Mouse (Mus musculus): ENCODE results near the gene Selenof. TPM values are rescaled to one million over a fixed set of nuclear protein-coding genes. Genes with fewer than 3 reads are reported as not detected.

Gene Selenof
- polyA plus RNA-seq, 1 experiment from 2014 or later, result 272 TPM

- peaks cover 3% of the 10 kb centered on the region; the same call in 1 of the 2 replicates for H3K9me3 ChIP-seq (replicated peaks; ENCODE audit: control insufficient read depth, low read length)
- 76% methylated on average over 6 of the region's 6 CpGs for WGBS (ENCODE audit: insufficient replicate concordance)
- peaks cover 17% of the 10 kb centered on the region for H3K4me1 ChIP-seq (ENCODE audit: control insufficient read depth, low read depth, low read length)
- no peak overlapping the region for H3K27ac ChIP-seq (ENCODE audit: low read length)
- no peaks in the 10 kb centered on the region for H3K27me3 ChIP-seq (ENCODE audit: control insufficient read depth, insufficient read depth, low read depth, low read length)
- no peaks in the 10 kb centered on the region for H3K36me3 ChIP-seq (ENCODE audit: control insufficient read depth, insufficient read depth)
- H3K4me3 ChIP-seq (ENCODE audit: low read depth, low read length), result no peak overlapping the region
- H3K4me2 ChIP-seq (ENCODE audit: low read depth, low read length), result no peak overlapping the region
- H3K9ac ChIP-seq (ENCODE audit: low read depth, low read length), result no peak overlapping the region
- ATAC-seq (ENCODE audit: low read depth), result no peak
Measured at GRCm38 (mm10) chr3:144614277-144614676, 44.2 kb downstream of the Selenof start.

DNA sequence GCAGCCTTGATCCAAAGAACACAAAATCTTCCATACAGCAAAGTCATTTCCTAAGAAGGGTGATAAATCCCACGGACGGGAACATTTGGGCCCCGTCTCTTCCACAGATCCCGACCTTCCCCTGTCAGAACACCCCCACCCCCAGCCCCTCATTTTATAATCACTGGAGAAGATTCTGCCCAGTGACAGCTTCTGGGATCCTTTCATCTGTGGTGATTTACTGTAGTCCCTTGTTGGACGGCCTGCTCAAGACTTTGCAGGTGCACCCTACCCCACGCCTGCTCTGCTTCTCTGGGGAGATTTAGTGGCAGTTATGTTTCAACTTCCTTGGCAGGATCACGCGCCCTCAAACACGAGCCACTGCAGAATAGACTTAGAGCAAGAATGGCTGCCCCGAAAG, 44.6 kb downstream of the Selenof start:
- no peak overlapping the region for H3K27ac ChIP-seq (ENCODE audit: low read length)
- H3K4me3 ChIP-seq (ENCODE audit: low read depth, low read length), result no peak overlapping the region
- ATAC-seq (ENCODE audit: low read depth), result no peak
- no peak overlapping the region for H3K4me2 ChIP-seq (ENCODE audit: low read depth, low read length)
- no peaks in the 10 kb centered on the region for H3K36me3 ChIP-seq (ENCODE audit: control insufficient read depth, insufficient read depth)
- H3K9ac ChIP-seq (ENCODE audit: low read depth, low read length), result no peak overlapping the region
- WGBS (ENCODE audit: insufficient replicate concordance), result 71% methylated on average over 10 of the region's 10 CpGs
- no peaks in the 10 kb centered on the region for H3K27me3 ChIP-seq (ENCODE audit: control insufficient read depth, insufficient read depth, low read depth, low read length)
- H3K4me1 ChIP-seq (ENCODE audit: control insufficient read depth, low read depth, low read length), result peaks cover 17% of the 10 kb centered on the region
- H3K9me3 ChIP-seq (replicated peaks; ENCODE audit: control insufficient read depth, low read length), result peaks cover 3% of the 10 kb centered on the region; the same call in 1 of the 2 replicates

DNA sequence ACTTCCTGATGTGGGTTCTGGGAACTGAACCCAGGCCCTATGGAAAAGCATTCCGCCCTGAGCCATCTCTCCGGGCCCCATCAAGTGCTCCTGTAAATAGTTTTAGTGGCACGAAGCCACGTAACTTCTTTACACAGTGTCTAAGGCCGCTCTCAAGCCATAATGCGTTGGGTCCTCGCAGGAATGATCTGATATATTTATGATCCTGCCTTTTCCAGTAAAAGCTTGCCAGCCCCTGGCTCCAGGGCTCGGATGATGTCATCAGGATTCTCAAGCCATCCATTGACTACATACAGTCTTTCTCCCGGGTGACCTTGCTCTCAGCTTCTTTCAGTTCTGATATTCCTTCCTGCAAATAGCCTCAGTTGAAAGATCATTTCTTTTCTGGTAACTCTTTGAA, 45.4 kb downstream of the Selenof start:
- Histone ChIP-seq H3K4me1 (ENCODE audit: control insufficient read depth, low read depth, low read length) (peaks cover 15% of the 10 kb centered on the region), H3K4me2 (ENCODE audit: low read depth, low read length) (no peak overlapping the region), H3K36me3 (ENCODE audit: control insufficient read depth, insufficient read depth) (no peaks in the 10 kb centered on the region), H3K9me3 (replicated peaks; ENCODE audit: control insufficient read depth, low read length) (peaks cover 3% of the 10 kb centered on the region; the same call in 1 of the 2 replicates), H3K9ac (ENCODE audit: low read depth, low read length) (no peak overlapping the region), H3K27ac (ENCODE audit: low read length) (no peak overlapping the region), H3K27me3 (ENCODE audit: control insufficient read depth, insufficient read depth, low read depth, low read length) (no peaks in the 10 kb centered on the region), H3K4me3 (ENCODE audit: low read depth, low read length) (no peak overlapping the region)
- WGBS (ENCODE audit: insufficient replicate concordance), result 85% methylated on average over 9 of the region's 9 CpGs
- ATAC-seq (ENCODE audit: low read depth), result no peak

GRCm38 (mm10) chr3:144616654-144617425, 46.7 kb downstream of the Selenof start:
- no peak overlapping the region for H3K4me3 ChIP-seq (ENCODE audit: low read depth, low read length)
- no peak overlapping the region for H3K9ac ChIP-seq (ENCODE audit: low read depth, low read length)
- H3K27ac ChIP-seq (ENCODE audit: low read length), result no peak overlapping the region
- H3K4me2 ChIP-seq (ENCODE audit: low read depth, low read length), result no peak overlapping the region
- 53% methylated on average over 8 of the region's 8 CpGs for WGBS (ENCODE audit: insufficient replicate concordance)
- ATAC-seq (ENCODE audit: low read depth), result peak; percentile 70
- H3K4me1 ChIP-seq (ENCODE audit: control insufficient read depth, low read depth, low read length), result peaks cover 5% of the 10 kb centered on the region
- H3K27me3 ChIP-seq (ENCODE audit: control insufficient read depth, insufficient read depth, low read depth, low read length), result no peaks in the 10 kb centered on the region
- no peaks in the 10 kb centered on the region for H3K36me3 ChIP-seq (ENCODE audit: control insufficient read depth, insufficient read depth)
- H3K9me3 ChIP-seq (replicated peaks; ENCODE audit: control insufficient read depth, low read length), result peaks cover 3% of the 10 kb centered on the region; the same call in 1 of the 2 replicates

DNA sequence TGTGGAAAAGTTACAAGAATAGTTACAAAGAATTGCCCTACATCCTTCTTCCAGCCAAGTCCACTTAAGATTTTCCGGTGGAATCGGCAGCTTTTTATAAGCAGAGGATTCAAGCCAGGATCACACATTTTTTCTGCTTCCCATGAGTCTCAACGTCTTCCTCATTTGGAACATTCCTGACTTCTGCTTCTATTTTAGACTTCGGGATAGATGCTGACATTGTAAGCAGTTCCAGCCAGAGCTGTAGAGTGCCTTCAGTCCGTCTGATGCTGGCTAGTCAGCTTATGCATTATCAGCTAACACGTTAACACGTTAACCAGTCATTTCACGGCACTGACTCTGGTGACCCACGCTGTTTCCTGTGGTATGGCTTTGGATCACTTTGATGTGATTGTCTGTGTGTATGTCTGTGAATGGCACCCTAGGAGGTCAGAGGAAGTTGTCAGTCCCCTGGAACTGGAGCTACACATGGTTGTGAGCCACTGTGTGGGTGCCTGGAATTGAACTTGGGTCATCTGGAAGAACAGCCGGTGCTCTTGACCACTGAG, 47.6 kb downstream of the Selenof start:
- Histone ChIP-seq H3K36me3 (ENCODE audit: control insufficient read depth, insufficient read depth) (no peaks in the 10 kb centered on the region), H3K27me3 (ENCODE audit: control insufficient read depth, insufficient read depth, low read depth, low read length) (no peaks in the 10 kb centered on the region), H3K4me2 (ENCODE audit: low read depth, low read length) (no peak overlapping the region), H3K9me3 (replicated peaks; ENCODE audit: control insufficient read depth, low read length) (peaks cover 3% of the 10 kb centered on the region; the same call in 1 of the 2 replicates), H3K27ac (ENCODE audit: low read length) (no peak overlapping the region), H3K4me1 (ENCODE audit: control insufficient read depth, low read depth, low read length) (peaks cover 5% of the 10 kb centered on the region), H3K4me3 (ENCODE audit: low read depth, low read length) (no peak overlapping the region), H3K9ac (ENCODE audit: low read depth, low read length) (no peak overlapping the region)
- 66% methylated on average over 10 of the region's 10 CpGs for WGBS (ENCODE audit: insufficient replicate concordance)
- ATAC-seq (ENCODE audit: low read depth), result no peak

- Histone ChIP-seq H3K9ac (ENCODE audit: low read depth, low read length) (no peak overlapping the region), H3K27ac (ENCODE audit: low read length) (no peak overlapping the region), H3K36me3 (ENCODE audit: control insufficient read depth, insufficient read depth) (no peaks in the 10 kb centered on the region), H3K4me1 (ENCODE audit: control insufficient read depth, low read depth, low read length) (peaks cover 16% of the 10 kb centered on the region), H3K27me3 (ENCODE audit: control insufficient read depth, insufficient read depth, low read depth, low read length) (no peaks in the 10 kb centered on the region), H3K4me3 (ENCODE audit: low read depth, low read length) (no peak overlapping the region), H3K4me2 (ENCODE audit: low read depth, low read length) (no peak overlapping the region), H3K9me3 (replicated peaks; ENCODE audit: control insufficient read depth, low read length) (peaks cover 3% of the 10 kb centered on the region; the same call in 1 of the 2 replicates)
- no peak for ATAC-seq (ENCODE audit: low read depth)
- 88% methylated on average over 13 of the region's 13 CpGs for WGBS (ENCODE audit: insufficient replicate concordance)
Measured at GRCm38 (mm10) chr3:144622930-144623612, 53.0 kb downstream of the Selenof start.

GRCm38 (mm10) chr3:144625691-144626090, 55.6 kb downstream of the Selenof start:
- Histone ChIP-seq H3K4me1 (ENCODE audit: control insufficient read depth, low read depth, low read length) (peaks cover 27% of the 10 kb centered on the region), H3K36me3 (ENCODE audit: control insufficient read depth, insufficient read depth) (no peaks in the 10 kb centered on the region), H3K4me2 (ENCODE audit: low read depth, low read length) (no peak overlapping the region), H3K4me3 (ENCODE audit: low read depth, low read length) (no peak overlapping the region), H3K27me3 (ENCODE audit: control insufficient read depth, insufficient read depth, low read depth, low read length) (no peaks in the 10 kb centered on the region), H3K9ac (ENCODE audit: low read depth, low read length) (no peak overlapping the region), H3K9me3 (replicated peaks; ENCODE audit: control insufficient read depth, low read length) (no peaks in the 10 kb centered on the region), H3K27ac (ENCODE audit: low read length) (no peak overlapping the region)
- 80% methylated on average over 5 of the region's 5 CpGs for WGBS (ENCODE audit: insufficient replicate concordance)
- ATAC-seq (ENCODE audit: low read depth), result no peak

DNA sequence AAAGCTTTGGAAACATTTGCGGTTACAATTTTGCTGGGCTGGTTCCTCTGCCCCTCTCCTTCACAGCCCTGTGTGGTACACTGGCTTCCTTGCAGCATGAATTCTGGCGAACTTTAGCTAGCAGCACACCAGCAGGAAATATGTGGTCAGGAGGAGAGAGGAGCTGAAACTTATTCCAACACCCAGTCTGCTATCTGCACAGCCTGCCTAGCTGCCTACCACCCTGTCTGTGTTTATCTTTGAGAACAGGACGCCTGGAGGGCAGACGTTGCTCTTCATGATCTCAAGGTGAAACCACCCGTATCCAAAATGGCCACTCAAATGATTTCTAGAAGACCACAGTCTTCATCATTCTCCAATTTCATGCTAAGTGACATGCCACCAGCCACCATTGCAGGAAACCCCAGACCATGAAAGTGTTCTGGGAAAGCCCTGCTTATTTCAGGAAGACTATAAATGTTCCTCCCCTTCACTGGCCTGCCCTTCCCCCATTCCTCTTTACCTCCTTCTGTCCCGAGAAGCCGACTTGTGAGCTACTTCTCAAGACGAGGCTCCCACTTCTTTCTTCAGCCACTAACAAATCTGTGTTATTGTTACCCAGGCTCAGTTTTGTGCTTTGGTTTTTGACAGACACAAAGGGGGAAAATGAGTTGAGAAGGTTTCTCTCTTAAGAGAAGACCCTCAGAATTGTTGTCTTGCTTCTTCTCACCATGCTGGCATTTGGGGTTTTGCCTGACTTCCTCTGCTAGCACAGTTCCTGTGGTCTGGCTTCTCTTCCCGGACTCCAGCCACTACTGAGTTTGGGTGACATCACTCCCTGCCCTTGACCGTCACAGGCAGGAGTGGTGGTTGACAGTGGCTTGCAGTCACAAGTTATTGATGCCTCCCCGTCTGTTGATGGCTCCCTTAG, 58.2 kb downstream of the Selenof start:
- peak; percentile 99 for ATAC-seq (ENCODE audit: low read depth)

More for the DNA sequence above, 58.2 kb downstream of the Selenof start:
- no peaks in the 10 kb centered on the region for H3K36me3 ChIP-seq (ENCODE audit: control insufficient read depth, insufficient read depth)
- H3K9ac ChIP-seq (ENCODE audit: low read depth, low read length), result peak overlapping the region; percentile 68
- WGBS (ENCODE audit: insufficient replicate concordance), result 14% methylated on average over 11 of the region's 11 CpGs
- peak overlapping the region; percentile 46 for H3K4me3 ChIP-seq (ENCODE audit: low read depth, low read length)
- H3K9me3 ChIP-seq (replicated peaks; ENCODE audit: control insufficient read depth, low read length), result no peaks in the 10 kb centered on the region
- peak overlapping the region; percentile 100 for H3K27ac ChIP-seq (ENCODE audit: low read length)
- H3K4me2 ChIP-seq (ENCODE audit: low read depth, low read length), result peak overlapping the region; percentile 78
- no peaks in the 10 kb centered on the region for H3K27me3 ChIP-seq (ENCODE audit: control insufficient read depth, insufficient read depth, low read depth, low read length)
- H3K4me1 ChIP-seq (ENCODE audit: control insufficient read depth, low read depth, low read length), result peaks cover 27% of the 10 kb centered on the region

Data from liver, embryonic 16.5 days (tissue).